Mouse (Mus musculus): ENCODE measurements at regions not wholly inside any gene's neighbourhood (a gene's known extent, or its start where the extent isn't known, plus 50 kb on each side); places are given as distances from the start of the nearest gene placed in this dataset.

DNA sequence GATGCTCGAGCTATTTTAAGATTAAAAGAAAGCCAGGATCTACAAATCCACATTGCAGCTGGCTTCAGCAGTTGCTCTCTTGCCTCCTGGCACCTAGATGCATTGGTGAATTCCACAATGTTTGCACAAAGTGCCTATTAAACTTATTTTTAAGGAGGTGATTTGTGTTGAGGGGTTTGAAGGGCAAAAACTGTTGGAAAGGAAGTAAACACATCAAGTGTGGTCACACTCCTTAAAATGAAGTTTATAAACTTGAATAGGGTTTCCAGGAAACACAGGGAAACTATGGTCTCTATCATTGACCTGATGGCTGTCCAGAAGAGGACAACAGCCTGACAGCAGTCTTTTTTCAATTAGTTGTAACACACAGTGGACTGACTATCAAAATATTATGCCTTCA, 205.4 kb downstream of the Papss1 start:
- no peak for TF ChIP-seq POLR2A (IDR thresholded peaks at IDR 0.05; ENCODE audit: borderline replicate concordance, low read depth, low read length)
- TF ChIP-seq CTCF (IDR thresholded peaks at IDR 0.05; ENCODE audit: low read depth, low read length) = no peak

DNA sequence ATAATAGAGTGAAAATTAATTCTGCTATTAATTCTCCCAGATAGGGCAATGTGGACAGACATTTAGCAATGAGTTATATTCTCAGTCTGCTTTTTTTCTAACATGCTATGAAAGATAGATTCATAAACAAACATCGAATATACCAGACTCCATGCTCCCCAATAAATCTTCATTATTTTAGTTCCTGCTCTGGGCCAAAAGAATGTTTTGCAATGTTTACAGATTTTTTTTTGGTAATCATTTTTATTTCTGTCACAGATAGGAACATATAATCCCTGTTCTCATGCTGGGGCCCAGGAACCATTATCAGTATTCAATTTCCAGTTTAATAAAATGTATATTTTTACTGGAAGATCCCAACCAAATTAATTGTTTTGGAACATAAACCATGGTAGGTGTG, 205.9 kb downstream of the Papss1 start:
- no peaks in the 10 kb centered on the region for H3K4me1 ChIP-seq (ENCODE audit: control insufficient read depth, insufficient read depth, low read length)
- no peak overlapping the region for H3K4me3 ChIP-seq (ENCODE audit: insufficient read depth, low read length)
- no peak for TF ChIP-seq CTCF (IDR thresholded peaks at IDR 0.05; ENCODE audit: low read depth, low read length)
- no peak for TF ChIP-seq POLR2A (IDR thresholded peaks at IDR 0.05; ENCODE audit: borderline replicate concordance, low read depth, low read length)
- H3K27ac ChIP-seq (ENCODE audit: insufficient read depth, low read depth, low read length) = no peak overlapping the region

More for the DNA sequence above, 205.4 kb downstream of the Papss1 start:
- Histone ChIP-seq H3K4me1 (ENCODE audit: control insufficient read depth, insufficient read depth, low read length) (no peaks in the 10 kb centered on the region), H3K4me3 (ENCODE audit: insufficient read depth, low read length) (no peak overlapping the region), H3K27ac (ENCODE audit: insufficient read depth, low read depth, low read length) (no peak overlapping the region)

DNA sequence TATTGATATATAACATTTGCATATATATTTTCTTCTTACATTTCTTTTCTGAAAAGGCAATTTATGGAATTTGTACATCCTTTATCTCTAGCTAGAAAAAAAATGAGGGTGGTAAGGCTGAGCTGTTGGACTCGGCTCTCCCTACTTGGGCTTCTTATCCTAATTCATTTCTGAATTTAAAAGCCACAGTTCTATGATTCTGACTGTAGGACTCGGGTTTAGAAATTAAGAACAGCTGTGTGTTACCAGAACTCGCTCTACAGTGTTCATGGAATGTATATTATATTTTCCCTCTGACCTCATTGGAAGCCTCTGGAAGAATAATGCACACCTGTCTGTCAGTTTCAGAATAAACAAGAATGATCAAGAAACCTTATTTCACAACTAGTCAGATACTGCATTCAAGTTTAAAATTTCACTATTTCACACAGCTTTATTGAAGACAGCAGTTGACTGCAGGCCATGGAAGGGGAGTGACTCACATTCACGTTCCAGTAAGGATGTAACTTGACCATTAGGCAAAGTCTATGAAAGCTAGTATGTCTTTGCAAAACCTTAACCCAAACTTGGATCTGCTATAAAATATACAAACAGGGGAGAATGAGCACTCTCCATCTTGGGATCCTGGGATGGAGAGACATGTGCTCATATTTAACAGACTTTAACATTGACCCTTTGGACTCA, 207.4 kb downstream of the Papss1 start:
- Histone ChIP-seq H3K4me3 (ENCODE audit: insufficient read depth, low read length) (no peak overlapping the region), H3K27ac (ENCODE audit: insufficient read depth, low read depth, low read length) (no peak overlapping the region), H3K4me1 (ENCODE audit: control insufficient read depth, insufficient read depth, low read length) (no peaks in the 10 kb centered on the region)
- TF ChIP-seq POLR2A (IDR thresholded peaks at IDR 0.05; ENCODE audit: borderline replicate concordance, low read depth, low read length) = no peak
- no peak for TF ChIP-seq CTCF (IDR thresholded peaks at IDR 0.05; ENCODE audit: low read depth, low read length)

DNA sequence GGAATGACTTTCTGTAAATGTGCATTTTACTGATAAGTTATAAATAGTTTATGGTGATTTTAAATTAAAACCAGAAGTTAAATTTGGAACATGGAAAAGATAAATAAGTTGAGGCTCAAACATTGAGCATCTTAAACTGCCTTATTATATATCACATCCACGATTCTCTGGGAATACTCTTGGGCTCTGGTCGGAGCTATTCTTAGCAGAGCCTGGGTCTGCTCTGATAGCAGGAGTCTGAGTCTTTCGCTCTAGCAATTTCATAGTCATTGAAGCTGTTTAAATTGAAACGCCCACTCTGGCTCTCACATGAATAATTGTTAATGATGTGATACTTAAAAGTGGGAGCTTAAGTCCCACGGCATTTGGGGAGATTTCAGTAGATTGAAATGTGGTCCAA, 208.0 kb downstream of the Papss1 start:
- no peak overlapping the region for H3K27ac ChIP-seq (ENCODE audit: insufficient read depth, low read depth, low read length)
- H3K4me1 ChIP-seq (ENCODE audit: control insufficient read depth, insufficient read depth, low read length) = no peaks in the 10 kb centered on the region
- TF ChIP-seq CTCF (IDR thresholded peaks at IDR 0.05; ENCODE audit: low read depth, low read length) (no peak), POLR2A (IDR thresholded peaks at IDR 0.05; ENCODE audit: borderline replicate concordance, low read depth, low read length) (no peak)
- no peak overlapping the region for H3K4me3 ChIP-seq (ENCODE audit: insufficient read depth, low read length)

DNA sequence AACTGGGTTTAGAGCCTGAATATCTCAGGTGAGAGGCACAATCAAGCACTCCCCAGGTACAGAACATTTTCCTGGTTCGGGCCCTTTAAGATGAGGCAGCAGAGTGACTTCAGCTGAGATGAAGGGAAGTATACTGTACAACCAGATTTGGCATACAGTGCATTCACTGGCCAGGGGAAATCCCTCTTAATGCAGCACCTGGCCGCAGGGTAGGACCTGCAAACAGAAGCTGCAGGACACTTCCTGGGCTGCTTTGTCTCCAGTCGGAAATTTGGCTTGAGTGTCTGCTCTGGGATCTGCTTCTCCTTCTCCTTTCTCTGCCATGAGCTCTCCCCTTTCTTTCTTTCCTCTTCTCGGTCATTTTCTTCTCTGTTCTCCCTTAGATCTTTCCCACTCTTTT, 210.9 kb downstream of the Papss1 start:
- H3K4me3 ChIP-seq (ENCODE audit: insufficient read depth, low read length) = no peak overlapping the region
- TF ChIP-seq CTCF (IDR thresholded peaks at IDR 0.05; ENCODE audit: low read depth, low read length) (no peak), POLR2A (IDR thresholded peaks at IDR 0.05; ENCODE audit: borderline replicate concordance, low read depth, low read length) (no peak)
- no peak overlapping the region for H3K27ac ChIP-seq (ENCODE audit: insufficient read depth, low read depth, low read length)
- H3K4me1 ChIP-seq (ENCODE audit: control insufficient read depth, insufficient read depth, low read length) = no peaks in the 10 kb centered on the region

DNA sequence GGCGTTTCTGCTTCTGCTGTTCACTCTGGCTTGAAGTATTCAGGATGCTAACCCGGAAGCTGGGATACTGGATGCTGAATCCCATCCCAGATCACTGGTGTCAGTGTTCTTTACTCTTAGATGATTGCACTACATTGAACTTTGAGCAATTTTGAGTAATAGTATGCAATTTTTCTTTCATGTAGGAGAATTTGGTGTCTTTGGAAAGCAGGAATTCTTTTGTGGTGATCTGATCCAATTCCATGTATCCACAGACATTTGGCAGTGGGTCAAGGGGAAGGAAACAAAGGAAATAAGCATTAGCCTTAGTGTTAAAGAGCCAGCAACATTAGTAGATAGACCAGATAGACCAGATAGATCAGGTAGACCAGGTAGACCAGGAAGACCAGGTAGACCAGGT, 212.1 kb downstream of the Papss1 start:
- H3K4me1 ChIP-seq (ENCODE audit: control insufficient read depth, insufficient read depth, low read length) = no peaks in the 10 kb centered on the region
- no peak overlapping the region for H3K27ac ChIP-seq (ENCODE audit: insufficient read depth, low read depth, low read length)

DNA sequence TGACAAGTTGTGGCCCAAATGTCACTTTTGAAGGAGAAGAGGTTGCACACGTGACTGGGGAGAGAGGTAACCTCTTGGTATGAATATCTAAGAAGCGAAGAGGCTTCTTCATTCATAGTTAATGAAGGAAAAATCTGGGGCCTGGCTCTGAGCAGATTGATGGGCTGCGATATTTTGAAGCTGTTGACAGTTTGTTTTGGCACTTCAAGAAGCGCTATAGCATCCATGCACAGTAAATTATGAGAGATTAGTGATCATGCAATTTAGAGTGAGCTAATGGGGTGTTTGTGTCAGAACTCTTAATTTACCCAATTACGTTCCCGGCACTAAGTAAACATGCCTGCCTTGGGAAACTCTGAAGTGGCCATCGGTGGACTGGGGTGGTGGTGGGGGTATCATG, 215.2 kb downstream of the Papss1 start:
- Histone ChIP-seq H3K4me1 (ENCODE audit: control insufficient read depth, insufficient read depth, low read length) (no peaks in the 10 kb centered on the region), H3K4me3 (ENCODE audit: insufficient read depth, low read length) (no peak overlapping the region), H3K27ac (ENCODE audit: insufficient read depth, low read depth, low read length) (no peak overlapping the region)
- TF ChIP-seq POLR2A (IDR thresholded peaks at IDR 0.05; ENCODE audit: borderline replicate concordance, low read depth, low read length) (no peak), CTCF (IDR thresholded peaks at IDR 0.05; ENCODE audit: low read depth, low read length) (no peak)

More for the DNA sequence above, 212.1 kb downstream of the Papss1 start:
- no peak overlapping the region for H3K4me3 ChIP-seq (ENCODE audit: insufficient read depth, low read length)
- no peak for TF ChIP-seq CTCF (IDR thresholded peaks at IDR 0.05; ENCODE audit: low read depth, low read length)
- no peak for TF ChIP-seq POLR2A (IDR thresholded peaks at IDR 0.05; ENCODE audit: borderline replicate concordance, low read depth, low read length)

DNA sequence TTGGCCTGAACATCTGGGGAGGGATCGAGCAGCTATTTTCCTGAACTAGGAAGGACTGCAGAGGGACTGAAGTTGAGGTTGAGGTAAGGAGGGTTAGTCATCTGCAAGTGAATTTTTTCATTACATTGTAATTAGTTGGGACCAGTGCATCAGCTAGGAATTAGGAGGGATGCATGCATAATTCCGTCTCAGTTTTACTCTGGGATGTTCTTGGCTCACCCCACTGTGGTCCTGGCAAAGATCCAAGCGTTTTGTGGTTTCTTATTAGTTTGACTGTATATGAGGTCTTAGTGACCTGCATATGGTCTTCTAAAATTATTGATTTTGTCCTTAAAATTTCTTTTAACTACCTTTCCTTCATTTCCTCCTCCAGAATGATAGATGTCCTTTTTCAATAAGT, 221.0 kb downstream of the Papss1 start:
- no peak overlapping the region for H3K4me3 ChIP-seq (ENCODE audit: insufficient read depth, low read length)
- TF ChIP-seq POLR2A (IDR thresholded peaks at IDR 0.05; ENCODE audit: borderline replicate concordance, low read depth, low read length) (no peak), CTCF (IDR thresholded peaks at IDR 0.05; ENCODE audit: low read depth, low read length) (no peak)
- H3K27ac ChIP-seq (ENCODE audit: insufficient read depth, low read depth, low read length) = no peak overlapping the region

DNA sequence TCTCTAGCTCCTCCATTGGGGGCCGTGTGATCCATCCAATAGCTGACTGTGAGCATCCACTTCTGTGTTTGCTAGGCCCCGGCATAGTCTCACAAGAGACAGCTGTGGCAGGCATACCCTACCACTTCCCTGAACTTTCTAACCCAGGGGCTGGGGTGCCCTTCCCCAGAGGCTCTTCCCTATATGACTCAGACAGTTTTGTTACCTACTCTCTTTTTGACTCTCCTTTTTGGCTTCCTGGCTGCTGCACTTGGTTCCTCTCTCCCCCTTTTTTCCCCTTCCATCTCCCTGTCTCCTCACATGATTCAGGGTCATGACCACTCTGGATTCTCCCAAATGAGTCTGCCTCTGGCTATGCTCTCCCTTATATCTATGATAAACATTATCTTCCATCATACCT, 223.8 kb downstream of the Papss1 start:
- Histone ChIP-seq H3K4me3 (ENCODE audit: insufficient read depth, low read length) (no peak overlapping the region), H3K4me1 (ENCODE audit: control insufficient read depth, insufficient read depth, low read length) (no peaks in the 10 kb centered on the region), H3K27ac (ENCODE audit: insufficient read depth, low read depth, low read length) (no peak overlapping the region)
- TF ChIP-seq CTCF (IDR thresholded peaks at IDR 0.05; ENCODE audit: low read depth, low read length) (no peak), POLR2A (IDR thresholded peaks at IDR 0.05; ENCODE audit: borderline replicate concordance, low read depth, low read length) (no peak)

More for the DNA sequence above, 221.0 kb downstream of the Papss1 start:
- no peaks in the 10 kb centered on the region for H3K4me1 ChIP-seq (ENCODE audit: control insufficient read depth, insufficient read depth, low read length)

DNA sequence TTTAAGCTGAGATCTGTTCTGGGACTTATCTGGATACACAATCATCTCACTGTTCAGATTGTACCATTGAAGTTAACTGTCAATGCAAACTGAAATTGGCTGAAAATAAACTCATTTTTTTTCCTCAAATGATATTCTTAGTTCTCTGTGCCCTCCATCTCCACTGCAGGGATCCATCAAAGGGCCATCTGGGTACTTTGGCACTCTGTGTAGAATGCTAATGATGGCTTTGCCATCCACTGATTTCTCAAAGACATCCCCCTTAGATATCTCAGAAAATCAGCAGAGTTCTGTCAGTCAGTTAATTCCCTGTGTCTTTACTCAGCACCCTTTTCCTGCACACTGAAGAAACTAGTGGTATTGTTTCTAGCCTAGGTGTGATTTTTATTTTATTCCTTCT, 224.6 kb downstream of the Papss1 start:
- no peak overlapping the region for H3K4me3 ChIP-seq (ENCODE audit: insufficient read depth, low read length)
- TF ChIP-seq CTCF (IDR thresholded peaks at IDR 0.05; ENCODE audit: low read depth, low read length) (no peak), POLR2A (IDR thresholded peaks at IDR 0.05; ENCODE audit: borderline replicate concordance, low read depth, low read length) (no peak)
- no peak overlapping the region for H3K27ac ChIP-seq (ENCODE audit: insufficient read depth, low read depth, low read length)
- H3K4me1 ChIP-seq (ENCODE audit: control insufficient read depth, insufficient read depth, low read length) = no peaks in the 10 kb centered on the region
